Mouse (Mus musculus): ENCODE measurements around the gene Smg7. TPM values are rescaled to one million over a fixed set of nuclear protein-coding genes. Genes with fewer than 3 reads are reported as not detected.

The Smg7 gene
- total RNA-seq (2023), result 10 to 100 TPM; 63.0 to 65.4 TPM

DNA sequence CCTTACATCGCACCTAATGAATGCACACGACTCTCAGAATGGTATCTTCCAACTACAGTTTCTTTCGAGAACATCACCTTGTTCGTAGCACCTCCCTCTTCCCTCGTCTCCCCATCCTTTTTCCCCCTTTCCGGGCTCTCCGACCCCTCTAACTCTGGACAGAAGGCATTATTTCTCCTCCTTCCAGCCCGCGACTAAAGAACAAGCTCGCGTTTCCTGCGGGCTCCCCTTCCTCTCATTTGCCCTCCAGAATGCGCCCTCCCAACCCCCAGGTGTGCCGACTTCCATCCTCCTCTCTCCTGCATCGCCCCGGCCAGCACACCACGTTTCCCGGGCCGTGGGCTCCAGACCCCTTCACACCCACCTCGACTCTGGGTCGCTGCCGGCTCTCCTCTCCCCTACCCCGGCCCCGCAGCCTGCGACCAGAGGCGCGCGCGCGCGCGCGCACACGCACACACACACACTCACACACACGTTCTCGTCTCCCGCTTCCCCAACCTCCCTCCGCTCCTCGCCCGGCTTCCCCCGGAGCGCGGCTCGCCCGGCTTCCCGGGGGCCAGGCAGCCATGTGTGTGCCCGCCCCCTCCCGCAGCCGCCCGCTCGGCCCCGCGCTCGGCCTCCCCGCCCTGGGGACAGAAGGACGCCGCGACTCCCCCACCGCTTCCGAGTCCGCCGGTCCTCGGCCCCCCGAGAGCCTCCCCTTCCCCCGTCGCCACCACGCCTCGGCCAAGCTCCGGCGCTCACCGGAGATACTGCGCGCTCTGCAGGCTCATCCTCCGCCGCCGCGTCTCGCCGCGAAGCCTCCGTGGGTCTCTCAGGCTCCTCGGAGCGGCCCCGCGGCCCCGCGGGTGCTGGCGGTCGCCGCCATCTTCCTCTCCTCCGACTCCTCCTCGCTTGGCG, at the start of gene Smg7:
TSS of gene Smg7 (minus strand) at position 882 of the 900 bp plus-strand sequence.

DNA sequence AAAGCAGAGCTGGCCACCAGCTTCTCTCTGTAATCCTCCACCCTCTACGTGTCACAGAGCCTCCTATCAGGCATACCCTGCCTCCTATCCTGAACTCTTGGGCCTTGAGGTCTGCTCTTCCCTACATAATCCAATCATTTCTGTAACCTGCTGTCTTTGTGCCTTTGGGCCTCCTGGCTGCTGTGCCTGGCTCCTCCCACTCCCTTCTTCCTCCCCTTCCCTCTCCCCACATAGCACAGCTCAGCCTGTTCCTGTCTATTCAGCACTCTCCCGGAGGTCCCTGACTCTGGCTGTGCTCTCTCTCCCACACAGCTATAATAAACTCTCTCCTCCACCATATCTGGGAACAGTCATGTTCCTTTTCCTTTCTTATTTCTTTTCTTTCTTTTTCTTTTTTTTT, 102.5 kb downstream of the Smg7 start, which contains the start of gene Ncf2:
TSS of gene Ncf2 (plus strand) at position 298 of the 400 bp plus-strand sequence.

Other genes with a start within 250 kb of the Smg7 start
- not detected for gene Apobec4, start 152.1 kb downstream of the Smg7 start, total RNA-seq (2023)
- 100 to 1,000 TPM; 101 to 133 TPM for gene Rgl1, start 136.3 kb downstream of the Smg7 start, total RNA-seq (2023)
- 100 to 1,000 TPM; 371 to 389 TPM for gene Arpc5, start 136.1 kb downstream of the Smg7 start, total RNA-seq (2023)
- 100 to 1,000 TPM; 821 TPM for gene Ncf2, start 102.5 kb downstream of the Smg7 start, total RNA-seq (2023)
- gene Nmnat2, start 52.3 kb upstream of the Smg7 start, total RNA-seq (2023), result not detected